Mouse (Mus musculus) Patski (cell line): Measurements from ENCODE around the gene Arl15. TPM values are rescaled to one million over a fixed set of nuclear protein-coding genes. Genes with fewer than 3 reads are reported as not detected.

Experiments
- ATAC-seq: fragments of 100-300 bp; one replicate; pipeline ENCODE4 v1.8.0; 2021
- CTCF ChIA-PET: fragments of 350-600 bp; sonication (Branson Sonifier 250); formaldehyde crosslinking; loops from one replicate; lab custom pipeline; 2022; ENCODE audit warnings: inconsistent platforms; lab: Charles Lee
- POLR2A ChIA-PET: fragments of 350-600 bp; sonication (Branson Sonifier 250); formaldehyde crosslinking; loops from one replicate; lab custom pipeline; 2022; ENCODE audit warnings: antibody characterized with exemption, inconsistent platforms; lab: Charles Lee
- DNase-seq: peaks from one replicate; pipeline ENCODE4 v3.0.0-alpha.2; 2011; ENCODE audit warnings: low read depth, low spot score
- H3K27me3 ChIP-seq: fragments of 371-371 bp; one replicate; pipeline ENCODE4 v1.5.1; 2021
- CTCF ChIP-seq: fragments of 100-300 bp; IDR thresholded peaks from one replicate; pipeline ENCODE4 v1.5.1; 2021
- in situ Hi-C: fragments of 300-500 bp; cut with MboI; formaldehyde crosslinking; loops from 3 replicates; pipeline ENCODE4 v1.11.1; 2018; ENCODE audit warnings: low pct_unique_long_range_greater_than_20kb, mixed read lengths
- polyA plus RNA-seq: library from polyadenylated mRNA; unstranded; gene quantifications from one replicate; pipeline ENCODE4 v1.2.3, GENCODE M21; 2021

The Arl15 gene
- polyA plus RNA-seq, 1 experiment from 2014 or later, result 35.2 TPM

DNA sequence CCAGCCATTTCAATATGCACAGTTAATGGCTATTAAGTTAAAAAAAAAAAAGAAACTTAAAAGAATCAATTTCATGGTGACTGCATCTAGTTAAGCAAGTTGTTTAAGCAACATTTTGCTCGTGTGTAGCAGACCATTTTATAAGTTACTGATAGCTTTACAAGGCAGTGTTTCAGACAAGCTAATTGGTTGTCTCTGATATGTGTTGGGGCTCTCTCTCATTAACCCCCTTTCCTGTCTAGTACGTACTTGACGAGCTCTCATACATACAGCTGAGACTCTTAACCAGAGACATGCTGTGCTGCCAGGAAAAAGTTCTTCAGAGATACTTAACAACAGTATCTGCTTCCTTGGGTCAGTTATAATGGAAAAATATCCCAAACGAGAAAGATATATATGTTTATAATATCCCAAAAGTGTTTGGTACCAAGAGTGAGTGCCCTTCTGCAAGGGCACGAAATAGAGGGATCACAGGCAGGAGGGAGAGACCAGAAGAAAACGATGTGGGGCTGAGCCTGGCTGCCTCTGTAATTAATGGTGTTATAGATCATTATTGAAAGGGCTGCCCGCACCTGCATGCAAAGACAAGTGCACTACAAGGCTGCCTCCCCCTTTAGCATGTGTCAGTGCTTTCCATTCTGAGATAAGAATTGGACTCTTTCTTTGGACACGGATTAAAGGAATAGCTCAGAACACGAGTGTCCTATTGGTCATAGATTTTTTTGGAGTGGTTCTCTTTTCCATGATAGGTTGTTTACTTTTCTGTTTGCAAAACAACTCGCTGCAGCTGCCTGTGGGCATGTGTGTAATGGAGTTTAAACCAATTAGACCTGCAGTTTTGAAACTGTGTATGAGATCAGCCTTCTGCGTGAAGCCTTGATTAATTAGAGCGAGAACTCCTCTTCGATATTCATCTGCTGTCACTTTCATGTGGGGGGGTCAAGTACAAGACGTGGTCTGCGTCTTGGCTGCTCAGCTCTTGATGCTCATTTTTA lies 350.0 kb downstream of the Arl15 start:
- no peak for TF ChIP-seq CTCF
- no peaks in the 10 kb centered on the region for H3K27me3 ChIP-seq
- in situ Hi-C loops, result no loop called here
- ChIA-PET CTCF (no interaction called here), POLR2A (no interaction called here)
- ATAC-seq (no peak), DNase-seq (no peak)

DNA sequence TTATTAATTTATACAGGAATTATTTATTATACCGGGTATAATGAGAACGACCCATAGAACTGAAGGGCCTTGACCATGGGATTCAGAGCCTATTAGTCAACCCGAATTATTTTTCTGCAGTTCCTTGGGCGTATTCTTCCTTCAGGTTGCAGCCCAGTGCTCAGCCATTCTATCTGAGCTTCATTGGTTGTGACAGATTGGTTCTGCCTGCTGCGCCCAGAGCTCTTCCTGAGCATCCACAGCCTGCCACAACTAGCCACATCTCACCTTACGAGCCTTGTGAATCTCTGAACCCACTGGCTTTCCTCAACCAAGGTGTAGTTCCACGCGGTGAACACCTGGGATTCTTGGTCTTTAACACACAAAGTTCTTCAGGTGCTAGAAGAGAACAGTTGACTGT lies 350.9 kb downstream of the Arl15 start:
- ATAC-seq, result no peak
- no peak for TF ChIP-seq CTCF
- in situ Hi-C loops, result no loop called here
- H3K27me3 ChIP-seq, result no peaks in the 10 kb centered on the region
- POLR2A ChIA-PET, result no interaction called here
- CTCF ChIA-PET, result no interaction called here
- DNase-seq, result no peak

DNA sequence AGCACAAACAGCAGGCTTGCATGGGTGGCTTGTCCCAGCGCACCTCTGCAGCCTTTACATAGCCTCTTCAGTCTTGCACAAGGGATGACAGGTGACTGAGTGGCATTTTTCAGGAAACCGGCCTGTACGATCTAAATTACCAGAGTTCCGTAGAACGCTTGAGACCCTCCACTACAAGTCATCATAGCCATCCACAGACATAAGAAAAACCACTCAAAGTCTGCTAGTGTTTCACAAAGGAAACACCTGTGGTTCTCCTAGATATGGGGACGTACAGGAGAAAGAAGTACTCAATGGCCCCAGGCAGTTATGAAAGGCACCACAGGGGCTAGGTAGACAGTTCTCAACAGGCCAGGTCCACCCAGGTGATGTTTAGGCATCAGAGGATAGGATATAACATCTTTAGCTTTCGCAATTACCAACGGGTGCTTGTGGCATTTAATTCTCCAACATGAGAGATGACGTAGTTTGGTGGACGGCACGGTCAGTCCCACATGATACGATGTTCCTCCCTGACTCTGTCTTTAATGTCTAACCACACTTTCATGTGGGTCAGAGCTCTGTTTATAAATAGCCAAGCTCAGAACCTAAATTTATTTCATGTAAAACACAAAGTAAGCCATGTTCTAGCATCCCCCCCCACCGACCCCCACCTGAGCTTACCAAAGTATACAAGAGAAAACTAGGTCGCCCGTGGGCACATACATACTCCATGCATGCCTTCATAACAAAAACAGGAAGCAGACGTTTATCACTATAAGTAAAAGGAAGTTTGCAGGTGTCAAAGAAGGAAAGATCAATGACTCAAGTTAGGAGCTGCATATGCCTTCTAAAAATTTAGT lies 356.8 kb downstream of the Arl15 start:
- no peak for ATAC-seq
- CTCF ChIA-PET, result no interaction called here
- in situ Hi-C loops, result loop anchor here (25.0 kb wide), 1 partner anchor 264 kb away; no protein-coding TSS in a partner anchor
- TF ChIP-seq CTCF, result no peak
- POLR2A ChIA-PET, result no interaction called here
- DNase-seq, result no peak
- no peaks in the 10 kb centered on the region for H3K27me3 ChIP-seq

DNA sequence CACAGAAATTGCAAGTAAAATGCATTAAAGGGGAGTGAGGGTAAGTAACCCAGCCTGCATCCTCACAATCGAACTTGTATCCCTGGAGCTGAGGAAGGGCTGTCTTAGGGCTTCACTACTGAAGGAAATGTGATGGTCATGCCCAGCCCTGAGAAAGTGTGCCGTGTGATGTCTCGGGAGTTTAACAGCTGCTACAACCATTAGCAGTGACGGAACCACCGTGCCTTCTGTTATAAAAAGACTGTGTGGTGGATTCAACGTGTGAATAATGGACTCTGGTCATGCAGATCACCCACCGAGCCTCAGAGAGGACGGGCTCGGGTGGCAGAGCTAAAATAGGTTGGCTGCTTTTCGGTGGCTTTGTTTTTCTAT lies 357.4 kb downstream of the Arl15 start:
- ChIA-PET CTCF (no interaction called here), POLR2A (no interaction called here)
- TF ChIP-seq CTCF, result no peak
- in situ Hi-C loops, result loop anchor here (25.0 kb wide), 1 partner anchor 264 kb away; no protein-coding TSS in a partner anchor
- ATAC-seq (no peak), DNase-seq (no peak)
- no peaks in the 10 kb centered on the region for H3K27me3 ChIP-seq

DNA sequence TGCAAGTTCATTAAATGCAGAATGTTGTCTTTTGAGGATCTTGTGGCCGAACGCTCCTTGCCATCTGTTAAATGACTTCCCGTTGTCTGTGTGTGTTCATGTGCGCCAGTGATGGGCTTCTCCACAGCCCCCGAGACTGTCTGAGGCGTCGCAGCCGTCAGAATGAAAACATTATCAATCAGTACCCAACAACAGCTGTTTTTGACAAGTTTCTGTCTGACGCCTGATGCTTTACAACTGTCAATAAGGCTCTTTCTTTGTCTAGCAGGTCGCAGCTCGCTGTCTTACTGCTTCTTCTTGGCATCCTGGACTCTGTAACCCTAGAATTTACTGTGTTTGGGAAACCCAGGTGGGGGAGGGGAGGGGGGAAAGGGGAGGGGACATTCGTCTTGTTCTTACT lies 362.4 kb downstream of the Arl15 start:
- in situ Hi-C loops, result loop anchor here (25.0 kb wide), 1 partner anchor 269 kb away; no protein-coding TSS in a partner anchor
- DNase-seq (no peak), ATAC-seq (no peak)
- ChIA-PET POLR2A (no interaction called here), CTCF (no interaction called here)
- no peak for TF ChIP-seq CTCF
- no peaks in the 10 kb centered on the region for H3K27me3 ChIP-seq

DNA sequence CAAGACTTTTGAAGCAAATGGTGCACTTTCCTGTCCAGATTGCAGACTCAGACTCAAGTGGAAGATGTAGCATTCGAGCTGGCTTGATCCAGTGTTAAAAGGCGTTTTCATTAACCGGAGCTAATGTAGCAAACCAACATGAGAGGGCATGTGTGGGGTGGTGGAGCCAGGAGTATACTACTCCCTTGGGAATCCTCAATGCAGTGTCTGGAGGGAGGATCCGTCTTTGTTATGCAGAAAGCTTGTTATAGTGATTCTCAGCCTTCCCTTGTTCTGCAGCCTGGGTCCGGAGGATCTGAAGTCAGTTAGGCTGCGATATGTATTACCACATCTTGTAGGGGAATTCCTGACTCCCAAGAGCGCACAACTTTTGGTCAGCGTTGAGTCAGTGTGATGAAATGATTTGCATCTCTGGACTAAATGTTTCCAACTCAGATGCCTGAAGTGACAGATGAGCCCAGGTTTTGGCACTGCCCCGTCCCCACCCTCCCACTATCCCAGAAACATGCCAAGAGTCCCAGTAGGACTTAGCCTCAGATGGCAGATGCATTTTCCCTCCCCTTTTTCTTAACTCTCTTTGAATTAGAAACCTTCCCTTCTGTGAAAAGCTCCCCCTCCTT lies 363.9 kb downstream of the Arl15 start:
- no peaks in the 10 kb centered on the region for H3K27me3 ChIP-seq
- in situ Hi-C loops, result loop anchor here (25.0 kb wide), 1 partner anchor 271 kb away; no protein-coding TSS in a partner anchor
- TF ChIP-seq CTCF, result no peak
- ChIA-PET CTCF (no interaction called here), POLR2A (no interaction called here)
- no peak for ATAC-seq
- no peak for DNase-seq

DNA sequence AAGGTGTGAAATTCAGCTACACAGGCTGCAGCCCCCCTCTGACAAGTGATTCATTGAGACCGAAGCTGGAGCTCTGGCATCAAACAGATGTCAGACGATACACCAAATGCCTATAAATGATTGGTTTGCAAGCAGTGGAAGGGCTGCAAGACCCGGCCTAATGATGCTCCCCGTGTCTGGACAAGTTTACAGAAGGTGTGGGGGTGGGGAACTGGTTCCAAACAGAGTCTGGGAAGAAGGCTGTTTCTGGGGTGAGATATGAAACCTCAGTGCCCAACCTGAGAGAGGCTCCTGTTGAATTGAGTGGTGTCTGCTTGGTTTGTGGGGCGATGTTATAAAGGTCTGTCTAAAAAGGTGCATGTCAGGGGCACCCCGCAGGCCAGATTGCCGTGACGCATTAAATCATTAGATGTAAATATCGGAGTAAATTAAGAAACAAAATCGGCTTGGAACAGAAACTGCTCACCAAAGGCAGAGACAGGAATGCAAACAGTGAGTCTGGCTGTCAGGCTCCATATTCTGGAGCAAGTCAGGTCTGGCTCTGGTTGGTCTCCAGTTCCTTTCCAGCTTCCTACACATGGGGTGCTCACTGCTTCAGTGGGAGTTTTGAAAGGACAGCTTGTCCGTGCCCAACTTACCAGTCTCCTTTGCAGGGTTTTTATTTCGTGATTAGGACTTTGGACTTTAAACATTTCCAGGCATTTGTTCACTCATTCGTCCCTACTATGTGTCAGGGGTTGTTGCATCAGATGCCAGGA lies 365.5 kb downstream of the Arl15 start:
- H3K27me3 ChIP-seq, result no peaks in the 10 kb centered on the region
- ATAC-seq (no peak), DNase-seq (no peak)
- in situ Hi-C loops, result loop anchor here (25.0 kb wide), 1 partner anchor 273 kb away; no protein-coding TSS in a partner anchor
- ChIA-PET POLR2A (no interaction called here), CTCF (no interaction called here)
- TF ChIP-seq CTCF, result no peak

DNA sequence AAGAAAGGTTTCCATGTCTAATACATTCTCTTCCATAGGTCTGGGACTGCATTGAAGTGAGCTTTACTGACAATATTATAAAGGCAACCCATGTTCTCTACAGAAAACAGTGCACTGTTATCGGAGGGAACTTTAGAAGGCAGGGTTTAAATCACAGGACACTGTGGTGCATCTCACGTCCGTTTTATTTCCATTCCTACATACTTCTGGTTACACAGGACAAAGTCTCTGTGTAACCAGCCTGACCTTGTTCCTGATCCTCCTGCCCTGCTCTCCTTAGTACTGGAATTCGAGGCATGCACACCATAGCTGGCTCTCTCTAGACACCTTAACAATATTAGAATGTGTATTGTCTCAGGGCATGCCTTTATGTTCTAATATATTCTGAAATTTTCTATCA lies 368.4 kb downstream of the Arl15 start:
- CTCF ChIA-PET, result no interaction called here
- DNase-seq (no peak), ATAC-seq (no peak)
- in situ Hi-C loops, result loop anchor here (25.0 kb wide), 1 partner anchor 275 kb away; no protein-coding TSS in a partner anchor
- no peak for TF ChIP-seq CTCF
- POLR2A ChIA-PET, result no interaction called here
- H3K27me3 ChIP-seq, result no peaks in the 10 kb centered on the region

DNA sequence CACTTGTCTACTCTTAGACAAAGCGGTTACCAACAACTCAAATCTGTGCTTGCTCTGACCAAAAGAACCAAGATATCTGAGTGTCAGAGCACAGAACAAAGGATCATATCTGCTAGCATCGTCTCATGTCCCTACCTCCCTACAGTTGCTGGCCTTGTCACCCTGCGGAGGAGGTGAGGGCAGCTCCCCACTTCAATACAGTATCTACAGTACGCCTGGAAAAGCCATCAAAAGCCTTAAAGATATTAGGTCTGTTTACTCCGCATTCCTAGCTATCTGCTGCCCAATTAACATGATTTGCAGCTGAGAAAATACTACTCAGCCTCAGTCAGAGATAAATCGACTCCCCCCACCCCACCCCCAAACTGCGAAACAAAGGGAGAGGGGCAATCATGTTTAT lies 371.3 kb downstream of the Arl15 start:
- ATAC-seq (no peak), DNase-seq (no peak)
- no peak for TF ChIP-seq CTCF
- POLR2A ChIA-PET, result no interaction called here
- in situ Hi-C loops, result loop anchor here (25.0 kb wide), 1 partner anchor 278 kb away; no protein-coding TSS in a partner anchor
- no peaks in the 10 kb centered on the region for H3K27me3 ChIP-seq
- CTCF ChIA-PET, result no interaction called here
